Mouse (Mus musculus): ENCODE data around the gene Afg3l1.

GRCm38 (mm10) chr8:123477737-123478258 is at the start of gene Afg3l1:
- TF ChIP-seq POLR2A (IDR thresholded peaks at IDR 0.05; ENCODE audit: low read depth, low read length) (peak; percentile 41; the same call in 1 of the 2 replicates), CTCF (IDR thresholded peaks at IDR 0.05; ENCODE audit: extremely low read depth, insufficient read length, insufficient replicate concordance, low read depth, low read length) (no peak)
